Comparison of ENCODE assay signal across 7 mouse cellular contexts in genomic region chr3:113630564-113630963, GRCm38 (mm10). TPM values are rescaled to one million over a fixed set of nuclear protein-coding genes. Genes with fewer than 3 reads are reported as not detected.
DNase-seq lines count a peak whose midpoint lies in the region; ATAC-seq lines count a peak whose summit lies in the region.

No protein-coding gene starts in this region.

- peak overlapping the region; percentile 91 for H3K4me3 ChIP-seq in forebrain, embryonic 15.5 days
- H3K4me3 ChIP-seq in liver, embryonic 12.5 days = peak overlapping the region; percentile 64

- peaks cover 9% of the 10 kb centered on the region; the same call in 1 of the 2 replicates for H3K36me3 ChIP-seq in forebrain, embryonic 15.5 days
- H3K36me3 ChIP-seq in liver, embryonic 12.5 days = peaks cover 19% of the 10 kb centered on the region

- peak; percentile 7 for ATAC-seq in forebrain, embryonic 15.5 days (replicated peaks)
- ATAC-seq in liver, embryonic 12.5 days = no peak

- H3K4me1 ChIP-seq in forebrain, embryonic 15.5 days = peaks cover 11% of the 10 kb centered on the region
- H3K4me1 ChIP-seq in liver, embryonic 12.5 days = peaks cover 27% of the 10 kb centered on the region

- H3K27ac ChIP-seq in forebrain, embryonic 15.5 days (replicated peaks) = peak overlapping the region; percentile 100
- H3K27ac ChIP-seq in liver, embryonic 12.5 days = peak overlapping the region; percentile 97

- no peaks in the 10 kb centered on the region for H3K27me3 ChIP-seq in forebrain, embryonic 15.5 days
- no peaks in the 10 kb centered on the region for H3K27me3 ChIP-seq in liver, embryonic 12.5 days (replicated peaks)

- peak overlapping the region; percentile 95 for H3K9ac ChIP-seq in forebrain, embryonic 15.5 days (replicated peaks)
- H3K9ac ChIP-seq in liver, embryonic 12.5 days = peak overlapping the region; percentile 76

- H3K9me3 ChIP-seq in forebrain, embryonic 15.5 days = no peaks in the 10 kb centered on the region
- H3K9me3 ChIP-seq in liver, embryonic 12.5 days (replicated peaks) = no peaks in the 10 kb centered on the region

- WGBS in forebrain, embryonic 15.5 days = 15% methylated on average over 13 of the region's 13 CpGs
- 7% methylated on average over 13 of the region's 13 CpGs for WGBS in liver, embryonic 12.5 days (ENCODE audit: insufficient replicate concordance)

- DNase-seq in retina, embryonic 14.5 days (ENCODE audit: low spot score) = peak; percentile 44
- DNase-seq in retina, postnatal 1 day = no peak
- DNase-seq in adipocyte (ENCODE audit: low spot score) = peak; percentile 47
- DNase-seq in skeletal muscle tissue, adult 2 months (ENCODE audit: low read depth, low spot score) = peak; percentile 2
- no peak for DNase-seq in layer of hippocampus, adult 18-20 months (ENCODE audit: low spot score in 2 of 2)

- H3K4me2 ChIP-seq in forebrain, embryonic 15.5 days (replicated peaks) = peak overlapping the region; percentile 63
- H3K4me2 ChIP-seq in liver, embryonic 12.5 days = peak overlapping the region; percentile 71

RNA-seq across cellular contexts. Expression of gene Rnpc3, which starts 0.6 kb away (rescaled TPM):
- 50.6 and 54.7 TPM in 2 replicates for polyA plus RNA-seq in forebrain, embryonic 15.5 days (2015; fragmentation: Nextera tagmentation; extraction: Ambion mirVana)
- 21.0 and 22.2 TPM in 2 replicates for polyA plus RNA-seq in liver, embryonic 12.5 days (2016; fragmentation: Nextera tagmentation; extraction: Ambion mirVana)
- total RNA-seq in layer of hippocampus, adult 18-20 months (2021) = 10 to 100 TPM; 25.5 to 27.9 TPM

RNA-seq across cellular contexts. Expression of gene Amy1, which starts 24.1 kb away (rescaled TPM):
- 9.6 and 9.8 TPM in 2 replicates for polyA plus RNA-seq in forebrain, embryonic 15.5 days (2015; fragmentation: Nextera tagmentation; extraction: Ambion mirVana)
- 2.5 and 3.2 TPM in 2 replicates for polyA plus RNA-seq in liver, embryonic 12.5 days (2016; fragmentation: Nextera tagmentation; extraction: Ambion mirVana)
- total RNA-seq in layer of hippocampus, adult 18-20 months (2021) = 10 to 100 TPM; 11.4 to 12.6 TPM

Comparison
In these comparisons a context has a peak if more than half of its experiments do, and no peak if none do; other contexts are left out.
1. DNase-seq: peak in retina, embryonic 14.5 days (single experiment), adipocyte (single experiment) and skeletal muscle tissue, adult 2 months (single experiment); none in retina, postnatal 1 day (single experiment) and layer of hippocampus, adult 18-20 months (0 of 2).